Mouse (Mus musculus) testis, adult 2 months (tissue): ENCODE data around the gene Zfp786.
"Not testable (repeated sequence)": the region's sequence is repeated elsewhere in the genome, so short reads cannot be mapped to it uniquely, and the experiment has no call there.

Experiments
- CTCF ChIP-seq: fragments of 200-500 bp; IDR thresholded peaks from 2 replicates; pipeline ENCODE4 v1.5.1; 2012; ENCODE audit warnings: low read depth, mild to moderate bottlenecking, inconsistent platforms, low read length, moderate library complexity; ENCODE audit not compliant: control insufficient read depth, insufficient read depth, insufficient replicate concordance
- POLR2A ChIP-seq: fragments of 200-500 bp; IDR thresholded peaks from 2 replicates; pipeline ENCODE4 v1.6.1; 2012; ENCODE audit warnings: low read depth, mild to moderate bottlenecking, inconsistent platforms, low read length, moderate library complexity; ENCODE audit not compliant: control insufficient read depth

DNA sequence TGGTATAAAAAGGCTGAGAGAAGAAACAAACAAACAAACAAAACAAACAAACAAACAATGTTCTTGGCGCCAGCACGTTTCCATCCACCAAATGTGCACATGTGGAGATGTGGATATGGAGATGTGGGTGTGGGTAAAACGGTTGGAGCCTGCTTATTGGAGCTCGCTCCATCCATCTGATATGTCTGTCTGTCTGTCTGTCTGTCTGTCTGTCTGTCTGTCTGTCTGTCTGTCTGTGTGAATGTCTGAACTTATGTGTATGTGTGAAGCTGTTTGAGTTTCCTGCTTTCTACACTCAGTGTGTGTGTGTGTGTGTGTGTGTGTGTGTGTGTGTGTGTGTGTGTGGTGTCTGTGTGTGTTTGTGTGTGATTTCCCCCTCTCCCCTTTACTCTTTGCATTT lies 60.8 kb downstream of the Zfp786 start:
- TF ChIP-seq CTCF, POLR2A: not testable (repeated sequence)
